Mouse (Mus musculus): ENCODE results near the gene Hrh1. TPM values are rescaled to one million over a fixed set of nuclear protein-coding genes. Genes with fewer than 3 reads are reported as not detected.

The Hrh1 gene
- polyA plus RNA-seq, 1 experiment from 2014 or later: 0.52 TPM

DNA sequence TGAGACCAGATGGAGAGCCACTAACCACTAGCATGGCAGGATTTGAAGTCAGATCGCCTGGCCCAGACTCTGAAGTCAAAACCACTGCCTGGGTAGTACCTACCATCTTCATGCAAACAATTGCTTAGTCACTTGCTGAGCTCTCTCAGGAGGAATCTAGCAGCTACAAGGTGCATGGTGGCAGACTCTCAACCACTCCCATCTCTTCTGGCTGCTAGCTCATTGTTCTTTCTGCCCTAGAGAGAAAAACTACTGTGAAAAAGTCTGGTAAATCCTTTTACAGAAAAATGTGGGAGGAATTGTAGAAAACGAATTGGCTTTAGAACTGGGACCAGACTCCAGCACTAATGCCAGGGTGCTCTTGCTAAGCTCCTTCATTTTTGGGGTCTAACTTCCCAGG, 7.6 kb upstream of the Hrh1 start:
- Histone ChIP-seq H3K4me1 (replicated peaks) (no peaks in the 10 kb centered on the region), H3K27me3 (peaks cover 8% of the 10 kb centered on the region; the same call in 1 of the 2 replicates), H3K36me3 (no peaks in the 10 kb centered on the region), H3K4me3 (replicated peaks) (no peak overlapping the region), H3K27ac (no peak overlapping the region), H3K4me2 (replicated peaks) (no peak overlapping the region), H3K9me3 (no peaks in the 10 kb centered on the region), H3K9ac (replicated peaks) (no peak overlapping the region)
- 66% methylated on average over 2 of the region's 2 CpGs for WGBS
- ATAC-seq: no peak

DNA sequence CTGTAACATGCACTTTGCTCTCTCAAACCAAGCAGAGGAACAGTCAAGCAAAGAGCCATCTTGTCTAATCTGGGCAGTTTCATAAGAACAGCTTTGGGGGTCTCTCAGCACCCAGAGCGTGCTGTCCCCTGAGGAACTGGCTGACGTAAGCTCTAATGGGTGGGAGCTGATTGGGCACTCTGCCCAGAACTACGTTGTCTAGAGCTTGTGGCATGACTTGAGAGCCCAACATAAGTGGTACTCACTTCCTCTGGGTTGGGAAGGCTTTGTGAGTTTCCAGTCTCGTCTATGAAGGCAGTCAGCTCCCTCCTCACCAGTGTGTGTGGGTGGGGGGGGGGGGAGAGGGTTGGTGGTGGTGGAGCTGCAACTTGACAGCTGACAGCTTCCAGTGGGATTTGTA, 2.8 kb upstream of the Hrh1 start:
- Histone ChIP-seq H3K4me1 (replicated peaks) (peaks cover 26% of the 10 kb centered on the region), H3K36me3 (no peaks in the 10 kb centered on the region), H3K4me3 (replicated peaks) (no peak overlapping the region), H3K4me2 (replicated peaks) (no peak overlapping the region), H3K27me3 (peaks cover 53% of the 10 kb centered on the region), H3K27ac (no peak overlapping the region), H3K9ac (replicated peaks) (no peak overlapping the region), H3K9me3 (no peaks in the 10 kb centered on the region)
- no peak for ATAC-seq
- WGBS: 69% methylated on average over 4 of the region's 4 CpGs

DNA sequence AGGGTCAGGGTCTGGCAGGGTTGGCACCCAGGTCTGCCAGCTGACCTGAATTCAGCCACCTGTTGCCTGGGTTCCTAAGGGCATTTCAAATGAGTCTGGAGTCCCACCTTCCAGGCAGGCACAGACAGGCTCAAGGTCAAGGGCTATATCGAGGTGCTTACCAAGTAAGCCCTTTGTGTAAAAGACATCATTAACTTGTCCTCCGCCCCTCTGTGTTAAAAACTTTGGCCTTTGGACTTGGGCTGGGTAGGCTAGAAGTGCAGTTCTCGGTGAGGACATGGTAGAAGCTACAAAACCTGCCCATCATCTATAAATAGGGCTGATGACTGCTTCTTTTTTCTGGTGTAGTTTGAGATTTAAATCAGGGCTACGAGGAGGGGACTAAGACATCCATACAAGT, 1.1 kb upstream of the Hrh1 start:
- H3K4me3 ChIP-seq (replicated peaks): no peak overlapping the region
- no peak overlapping the region for H3K27ac ChIP-seq
- peaks cover 34% of the 10 kb centered on the region for H3K4me1 ChIP-seq (replicated peaks)
- H3K4me2 ChIP-seq (replicated peaks): no peak overlapping the region
- no peak overlapping the region for H3K9ac ChIP-seq (replicated peaks)
- H3K9me3 ChIP-seq: no peaks in the 10 kb centered on the region
- no peaks in the 10 kb centered on the region for H3K36me3 ChIP-seq
- WGBS: 63% methylated on average over 4 of the region's 4 CpGs
- ATAC-seq: no peak
- peaks cover 63% of the 10 kb centered on the region for H3K27me3 ChIP-seq

DNA sequence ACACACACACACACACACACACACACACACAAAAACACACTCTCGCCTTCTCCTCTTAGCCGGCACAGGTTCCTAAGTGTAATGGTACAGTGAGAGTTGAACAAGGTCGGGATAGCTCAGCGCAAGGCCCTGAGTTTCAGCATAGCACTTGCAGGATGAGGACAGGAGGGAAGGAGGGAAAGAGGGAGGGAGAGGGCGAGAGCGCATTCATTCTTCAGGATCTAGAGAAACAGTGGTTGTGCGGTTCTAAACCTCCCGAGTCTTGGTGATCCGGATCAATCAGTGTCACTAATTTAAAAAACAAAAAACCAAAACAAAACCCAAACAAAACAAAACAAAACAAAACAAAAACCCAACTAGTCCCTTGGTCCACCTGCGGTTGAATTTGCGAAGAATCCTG, 456 bp upstream of the Hrh1 start:
- H3K4me1 ChIP-seq (replicated peaks): peaks cover 34% of the 10 kb centered on the region
- H3K4me3 ChIP-seq (replicated peaks): peak overlapping the region; percentile 46
- H3K9ac ChIP-seq (replicated peaks): peak overlapping the region; percentile 53; the same call in 1 of the 2 replicates
- no peak overlapping the region for H3K27ac ChIP-seq
- no peaks in the 10 kb centered on the region for H3K9me3 ChIP-seq
- no peak for ATAC-seq
- peak overlapping the region; percentile 86 for H3K4me2 ChIP-seq (replicated peaks)
- peaks cover 63% of the 10 kb centered on the region for H3K27me3 ChIP-seq
- WGBS: 4% methylated on average over 11 of the region's 11 CpGs
- no peaks in the 10 kb centered on the region for H3K36me3 ChIP-seq

DNA sequence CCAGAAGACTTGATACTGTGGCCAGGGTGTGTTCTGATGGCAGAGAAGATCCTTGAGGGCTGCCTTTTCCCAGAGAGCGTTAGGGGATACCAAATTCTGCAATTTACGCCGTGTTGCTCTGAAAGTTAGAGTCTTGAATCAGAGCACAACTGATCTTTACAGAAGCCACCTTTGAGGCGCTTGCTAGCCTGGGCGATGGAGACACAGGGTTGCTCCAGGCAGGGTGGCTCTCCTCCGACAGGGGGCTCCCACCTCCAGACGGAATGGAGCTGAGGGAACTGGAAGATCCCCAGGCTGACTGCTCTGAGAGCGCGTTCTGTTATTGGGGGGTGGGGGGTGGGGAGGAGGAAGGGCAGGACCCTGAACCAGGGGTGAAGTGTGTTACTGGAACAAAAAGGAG, 890 bp downstream of the Hrh1 start:
- H3K4me1 ChIP-seq (replicated peaks): peaks cover 34% of the 10 kb centered on the region
- H3K36me3 ChIP-seq: no peaks in the 10 kb centered on the region
- peak overlapping the region; percentile 86; the same call in 1 of the 2 replicates for H3K4me2 ChIP-seq (replicated peaks)
- peak; percentile 54; the same call in 1 of the 2 replicates for ATAC-seq
- no peak overlapping the region for H3K9ac ChIP-seq (replicated peaks)
- H3K27ac ChIP-seq: no peak overlapping the region
- no peaks in the 10 kb centered on the region for H3K9me3 ChIP-seq
- 3% methylated on average over 9 of the region's 9 CpGs for WGBS
- H3K4me3 ChIP-seq (replicated peaks): peak overlapping the region; percentile 46; the same call in 1 of the 2 replicates
- peaks cover 59% of the 10 kb centered on the region for H3K27me3 ChIP-seq

DNA sequence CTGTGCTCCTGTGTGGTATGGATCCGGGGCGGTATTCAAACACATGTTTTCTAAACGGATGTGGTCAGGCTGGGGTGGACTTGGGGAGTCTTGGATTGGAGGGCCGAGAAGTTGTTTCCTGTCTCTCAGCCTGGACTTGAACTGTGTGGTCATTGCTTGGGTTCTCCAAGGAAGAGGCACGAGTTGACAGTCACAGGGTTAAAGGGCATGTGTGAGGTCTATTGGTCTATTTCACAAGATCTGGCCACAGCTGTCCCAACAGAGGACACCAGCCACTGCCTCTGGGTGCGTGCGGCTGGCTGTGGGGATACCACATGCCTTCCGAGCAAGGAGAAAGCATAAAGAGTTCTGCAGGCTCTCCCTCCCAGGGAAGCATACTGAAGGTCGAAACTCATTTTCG, 2.7 kb downstream of the Hrh1 start:
- H3K9ac ChIP-seq (replicated peaks): no peak overlapping the region
- H3K4me3 ChIP-seq (replicated peaks): no peak overlapping the region
- H3K4me1 ChIP-seq (replicated peaks): peaks cover 34% of the 10 kb centered on the region
- peaks cover 53% of the 10 kb centered on the region for H3K27me3 ChIP-seq
- 84% methylated on average over 10 of the region's 10 CpGs for WGBS
- no peaks in the 10 kb centered on the region for H3K9me3 ChIP-seq
- ATAC-seq: no peak
- H3K27ac ChIP-seq: no peak overlapping the region
- H3K4me2 ChIP-seq (replicated peaks): no peak overlapping the region
- no peaks in the 10 kb centered on the region for H3K36me3 ChIP-seq

DNA sequence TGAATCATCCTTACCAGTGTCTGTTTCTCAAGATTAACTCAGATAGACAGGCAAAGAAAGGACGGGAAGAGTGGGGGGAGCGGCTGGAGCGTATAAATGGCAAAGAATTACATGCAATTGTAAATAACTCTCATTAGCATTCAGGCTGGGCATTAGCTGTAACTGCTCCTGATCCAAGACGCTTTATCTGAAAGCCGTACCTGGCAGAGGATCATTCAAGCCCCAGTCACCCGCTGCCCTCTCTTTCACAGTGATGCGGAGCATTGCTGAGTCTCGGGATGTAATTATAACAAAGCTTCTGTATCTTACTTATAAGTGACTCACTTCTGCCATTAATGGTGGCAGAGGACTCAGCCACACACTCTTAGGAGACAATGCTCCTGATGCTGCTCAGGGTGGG, 3.1 kb downstream of the Hrh1 start:
- no peak overlapping the region for H3K4me3 ChIP-seq (replicated peaks)
- 41% methylated on average over 8 of the region's 8 CpGs for WGBS
- no peaks in the 10 kb centered on the region for H3K9me3 ChIP-seq
- H3K4me1 ChIP-seq (replicated peaks): peaks cover 34% of the 10 kb centered on the region
- ATAC-seq: 0 out of 2 replicates have a peak, but pooled peaks have one; percentile 12
- H3K27me3 ChIP-seq: peaks cover 51% of the 10 kb centered on the region
- H3K27ac ChIP-seq: no peak overlapping the region
- H3K9ac ChIP-seq (replicated peaks): no peak overlapping the region
- no peak overlapping the region for H3K4me2 ChIP-seq (replicated peaks)
- no peaks in the 10 kb centered on the region for H3K36me3 ChIP-seq

DNA sequence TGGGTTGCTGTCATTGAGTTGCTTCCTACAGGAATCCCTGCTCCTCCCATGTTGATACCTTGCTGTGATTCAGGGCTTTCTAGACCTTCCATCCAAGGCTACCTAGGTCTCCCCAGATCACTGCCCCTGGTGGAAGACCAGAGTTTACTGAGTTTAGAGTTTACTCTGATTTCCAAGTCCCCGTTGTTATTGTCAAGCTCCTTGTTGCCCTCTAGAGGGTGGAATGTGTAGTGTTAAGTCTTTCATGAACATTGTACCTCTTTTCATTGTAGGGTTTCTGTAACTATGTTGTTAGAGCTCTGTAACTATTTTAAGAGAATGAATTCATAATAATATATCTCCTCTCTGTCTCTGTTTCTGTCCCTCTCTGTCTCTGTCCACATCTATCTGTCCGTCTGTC, 4.4 kb downstream of the Hrh1 start:
- Histone ChIP-seq H3K27ac (no peak overlapping the region), H3K4me3 (replicated peaks) (no peak overlapping the region), H3K36me3 (no peaks in the 10 kb centered on the region), H3K27me3 (peaks cover 38% of the 10 kb centered on the region), H3K9ac (replicated peaks) (no peak overlapping the region), H3K9me3 (no peaks in the 10 kb centered on the region), H3K4me2 (replicated peaks) (no peak overlapping the region), H3K4me1 (replicated peaks) (peaks cover 32% of the 10 kb centered on the region)
- WGBS: 88% methylated on average over 2 of the region's 2 CpGs
- no peak for ATAC-seq

DNA sequence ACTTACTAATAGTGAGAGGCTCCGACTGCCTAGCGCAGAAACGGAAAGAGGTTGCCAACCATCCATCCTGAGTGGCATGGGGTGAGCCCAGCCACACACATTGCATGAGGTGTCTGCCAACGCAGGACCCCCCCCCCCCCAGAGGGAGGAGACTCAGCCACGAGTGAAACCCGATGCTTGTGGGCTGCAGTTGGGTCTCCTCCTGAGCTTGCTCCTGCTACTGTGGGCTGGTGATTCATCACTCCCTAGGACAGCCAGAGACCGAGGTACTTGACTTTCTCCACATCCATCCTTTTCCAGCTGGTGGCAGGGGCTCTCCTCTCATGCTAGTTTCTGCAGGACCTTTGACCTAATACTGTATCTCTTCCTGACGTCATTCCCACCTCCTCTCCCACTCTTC, 5.9 kb downstream of the Hrh1 start:
- H3K9ac ChIP-seq (replicated peaks): no peak overlapping the region
- ATAC-seq: no peak
- peaks cover 17% of the 10 kb centered on the region for H3K4me1 ChIP-seq (replicated peaks)
- H3K27ac ChIP-seq: no peak overlapping the region
- WGBS: 60% methylated on average over 8 of the region's 8 CpGs
- H3K4me3 ChIP-seq (replicated peaks): no peak overlapping the region
- no peaks in the 10 kb centered on the region for H3K36me3 ChIP-seq
- peaks cover 26% of the 10 kb centered on the region for H3K27me3 ChIP-seq
- H3K9me3 ChIP-seq: no peaks in the 10 kb centered on the region
- no peak overlapping the region for H3K4me2 ChIP-seq (replicated peaks)

DNA sequence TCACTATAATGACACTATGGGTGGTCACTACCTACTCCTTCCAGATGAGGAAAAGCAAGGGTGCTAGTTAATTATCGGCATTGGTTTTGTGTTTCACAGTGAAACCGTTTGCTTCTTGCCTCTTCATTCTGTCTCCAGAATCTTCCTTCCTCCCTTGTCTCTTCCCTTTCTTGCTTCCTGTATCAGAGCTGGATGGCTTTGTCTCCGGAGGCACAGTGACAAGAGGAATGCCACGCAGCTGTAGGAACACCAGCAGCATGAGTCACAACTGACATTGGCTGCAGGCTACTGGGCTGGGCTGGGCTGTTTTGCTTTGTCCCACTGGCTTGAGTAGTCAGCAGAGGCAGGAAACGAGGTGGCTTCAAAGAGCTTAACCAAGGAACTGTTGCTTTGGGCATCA, 6.4 kb downstream of the Hrh1 start:
- ATAC-seq: no peak
- peaks cover 12% of the 10 kb centered on the region; the same call in 1 of the 2 replicates for H3K4me1 ChIP-seq (replicated peaks)

DNA sequence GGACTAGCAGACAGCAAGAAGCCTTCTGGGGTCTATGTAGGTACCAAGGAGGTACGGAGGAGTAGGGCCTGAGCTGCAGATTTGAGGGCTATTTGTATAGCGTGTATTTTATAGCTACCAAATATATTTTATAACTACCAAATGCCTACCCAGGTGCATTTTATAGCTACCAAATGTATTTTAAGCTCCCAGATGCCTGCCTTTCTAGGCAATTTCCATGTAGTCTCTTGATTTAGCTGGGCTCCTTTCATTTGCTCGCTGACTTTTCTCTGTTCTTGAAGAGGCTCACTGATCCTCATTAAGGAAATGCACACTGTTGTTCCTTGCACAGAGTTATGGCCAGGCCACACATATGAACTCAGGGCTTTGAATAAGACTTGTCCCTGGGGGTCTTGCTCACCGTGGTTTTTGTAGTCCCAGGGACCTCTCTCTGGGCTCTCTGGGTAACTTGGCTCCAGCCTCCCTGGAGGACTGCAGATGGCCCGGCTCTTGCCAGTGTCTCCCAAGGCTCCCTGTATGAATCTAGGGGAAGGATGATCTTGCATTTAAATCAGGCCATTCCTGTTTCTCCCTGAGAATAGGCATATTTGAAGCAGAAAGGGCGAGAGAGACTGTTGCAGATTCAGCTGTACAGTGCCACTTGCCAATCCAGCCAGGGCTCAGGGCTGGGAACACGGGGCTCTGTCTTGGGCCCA, 7.2 kb downstream of the Hrh1 start:
- ATAC-seq: no peak
- WGBS: 73% methylated on average over 7 of the region's 7 CpGs
- Histone ChIP-seq H3K4me3 (replicated peaks) (no peak overlapping the region), H3K27me3 (peaks cover 14% of the 10 kb centered on the region), H3K9me3 (no peaks in the 10 kb centered on the region), H3K27ac (no peak overlapping the region), H3K9ac (replicated peaks) (no peak overlapping the region), H3K4me2 (replicated peaks) (no peak overlapping the region), H3K36me3 (no peaks in the 10 kb centered on the region), H3K4me1 (replicated peaks) (peaks cover 8% of the 10 kb centered on the region; the same call in 1 of the 2 replicates)

More for the DNA sequence above, 6.4 kb downstream of the Hrh1 start:
- Histone ChIP-seq H3K9me3 (no peaks in the 10 kb centered on the region), H3K4me2 (replicated peaks) (no peak overlapping the region), H3K36me3 (no peaks in the 10 kb centered on the region), H3K4me3 (replicated peaks) (no peak overlapping the region), H3K27ac (no peak overlapping the region), H3K27me3 (peaks cover 21% of the 10 kb centered on the region), H3K9ac (replicated peaks) (no peak overlapping the region)
- WGBS: 67% methylated on average over 5 of the region's 5 CpGs

DNA sequence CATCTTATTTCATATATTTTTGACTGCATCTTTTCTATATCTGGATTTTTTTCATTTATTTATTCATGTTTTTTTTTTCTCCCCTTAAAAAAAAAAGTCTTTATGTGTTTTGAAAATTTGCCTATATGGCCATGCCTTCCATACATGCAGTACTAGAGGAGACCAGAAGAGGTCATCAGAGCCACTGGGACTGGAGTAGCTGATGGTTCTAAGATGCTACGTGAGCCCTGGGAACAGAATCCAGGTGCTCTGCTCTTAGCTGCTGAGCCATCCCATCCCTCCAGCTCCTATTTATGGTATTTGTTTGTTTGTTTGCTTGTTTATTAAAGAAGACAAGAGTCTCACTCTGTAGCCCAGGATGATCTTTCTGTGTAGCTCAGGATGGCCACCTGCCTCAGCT, 8.9 kb downstream of the Hrh1 start:
- WGBS: 32% methylated on average over 1 of the region's 1 CpGs
- Histone ChIP-seq H3K4me3 (replicated peaks) (no peak overlapping the region), H3K27me3 (peaks cover 3% of the 10 kb centered on the region; the same call in 1 of the 2 replicates), H3K36me3 (no peaks in the 10 kb centered on the region), H3K9ac (replicated peaks) (no peak overlapping the region), H3K4me1 (replicated peaks) (no peaks in the 10 kb centered on the region), H3K4me2 (replicated peaks) (no peak overlapping the region), H3K27ac (no peak overlapping the region), H3K9me3 (no peaks in the 10 kb centered on the region)
- no peak for ATAC-seq

DNA sequence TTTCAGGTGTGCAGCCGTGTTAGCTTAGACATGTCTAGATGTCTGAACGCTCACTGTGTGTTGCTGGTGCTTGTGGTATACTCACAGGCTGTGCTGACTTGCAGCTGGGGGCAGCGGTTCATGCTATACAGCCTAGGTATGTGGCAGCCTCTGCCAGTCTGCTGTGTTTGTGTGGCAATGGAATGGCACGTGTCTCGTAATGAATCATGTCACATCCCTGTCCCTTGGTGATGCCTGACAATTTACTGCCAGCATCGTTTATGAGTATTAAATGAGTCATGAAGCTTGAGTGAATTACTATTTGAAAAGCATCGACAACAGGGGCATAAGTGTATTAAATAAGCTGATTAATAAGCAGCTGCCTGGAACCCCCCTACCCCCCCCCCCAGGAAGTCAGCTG, 9.3 kb downstream of the Hrh1 start:
- Histone ChIP-seq H3K4me3 (replicated peaks) (no peak overlapping the region), H3K27me3 (peaks cover 3% of the 10 kb centered on the region; the same call in 1 of the 2 replicates), H3K9me3 (no peaks in the 10 kb centered on the region), H3K9ac (replicated peaks) (no peak overlapping the region), H3K4me1 (replicated peaks) (no peaks in the 10 kb centered on the region), H3K27ac (no peak overlapping the region), H3K36me3 (no peaks in the 10 kb centered on the region), H3K4me2 (replicated peaks) (no peak overlapping the region)
- ATAC-seq: no peak
- WGBS: 86% methylated on average over 7 of the region's 7 CpGs

All from midbrain, embryonic 13.5 days (tissue).